Mouse (Mus musculus) liver, adult 2 months (tissue): ENCODE results near the gene Polr2j. TPM values are rescaled to one million over a fixed set of nuclear protein-coding genes. Genes with fewer than 3 reads are reported as not detected.

Source experiments
- DNase-seq: peaks from one replicate; pipeline ENCODE4 v3.0.0-alpha.2; 2011; ENCODE audit warnings: low read depth, low spot score; ENCODE audit errors: extremely low read depth
- H3K27ac ChIP-seq: fragments of 200-500 bp; replicated peaks from 2 replicates; pipeline ENCODE4 v1.5.1; 2012; ENCODE audit warnings: low read depth, mild to moderate bottlenecking, control low read depth, inconsistent platforms, low read length; ENCODE audit not compliant: insufficient read depth
- H3K27me3 ChIP-seq: fragments of 200-500 bp; 2 replicates; pipeline ENCODE4 v1.6.1; 2012; ENCODE audit warnings: mild to moderate bottlenecking, moderate library complexity, low read length, inconsistent platforms; ENCODE audit not compliant: control insufficient read depth, insufficient read depth
- H3K36me3 ChIP-seq: fragments of 200-500 bp; 2 replicates; pipeline ENCODE4 v1.6.1; 2012; ENCODE audit warnings: low read length, inconsistent platforms; ENCODE audit not compliant: control insufficient read depth, insufficient read depth
- H3K4me1 ChIP-seq: fragments of 200-500 bp; 2 replicates; pipeline ENCODE4 v1.6.1; 2011; ENCODE audit warnings: low read length; ENCODE audit not compliant: control insufficient read depth, insufficient read depth
- H3K4me3 ChIP-seq: fragments of 200-500 bp; 2 replicates; pipeline ENCODE4 v1.5.1; 2011; ENCODE audit warnings: low read depth, mild to moderate bottlenecking, control low read depth, low read length, moderate library complexity; ENCODE audit not compliant: insufficient read depth
- H3K79me2 ChIP-seq: fragments of 200-500 bp; 2 replicates; pipeline ENCODE4 v1.6.1; 2012; ENCODE audit warnings: inconsistent platforms, mild to moderate bottlenecking, low read length, moderate library complexity; ENCODE audit not compliant: control insufficient read depth, insufficient read depth
- H3K9ac ChIP-seq: fragments of 200-500 bp; 2 replicates; pipeline ENCODE4 v1.6.1; 2012; ENCODE audit warnings: low read depth, mild to moderate bottlenecking, control low read depth, inconsistent platforms, low read length
- CTCF ChIP-seq: fragments of 200-500 bp; IDR thresholded peaks from 2 replicates; pipeline ENCODE4 v1.5.1; 2011; ENCODE audit warnings: low read depth, low read length, control low read depth
- POLR2A ChIP-seq: fragments of 200-500 bp; IDR thresholded peaks from 2 replicates; pipeline ENCODE4 v1.6.1; 2011; ENCODE audit warnings: low read length, control low read depth; ENCODE audit not compliant: insufficient read depth; ENCODE audit errors: extremely low read depth
- WGBS: fragments of 180-500 bp; shearing (Covaris S2); methylation state at CpG from one replicate; pipeline ENCODE4 v1.1.7; 2018; 5-methylcytosine and 5-hydroxymethylcytosine counted together
- polyA plus RNA-seq: library from polyadenylated mRNA; depleted of rRNA; stranded (reverse); fragments of >200 nt; gene quantifications from 2 replicates; pipeline ENCODE4 v1.2.3, GENCODE M21; 2012
- total RNA-seq: library from RNA; depleted of rRNA; stranded (reverse); fragments of >200 nt; gene quantifications from 2 replicates; pipeline ENCODE4 v1.2.3, GENCODE M21; 2014

Polr2j gene
- total and polyA plus RNA-seq, 2 experiments = 36.1 to 46.1 TPM

- WGBS = under 1% methylated on average over 22 of the region's 22 CpGs
- TF ChIP-seq CTCF (no peak), POLR2A (no peak)
These were observed 317 bp downstream of the Polr2j start for GRCm38 (mm10) chr5:136116784-136117112.

DNA sequence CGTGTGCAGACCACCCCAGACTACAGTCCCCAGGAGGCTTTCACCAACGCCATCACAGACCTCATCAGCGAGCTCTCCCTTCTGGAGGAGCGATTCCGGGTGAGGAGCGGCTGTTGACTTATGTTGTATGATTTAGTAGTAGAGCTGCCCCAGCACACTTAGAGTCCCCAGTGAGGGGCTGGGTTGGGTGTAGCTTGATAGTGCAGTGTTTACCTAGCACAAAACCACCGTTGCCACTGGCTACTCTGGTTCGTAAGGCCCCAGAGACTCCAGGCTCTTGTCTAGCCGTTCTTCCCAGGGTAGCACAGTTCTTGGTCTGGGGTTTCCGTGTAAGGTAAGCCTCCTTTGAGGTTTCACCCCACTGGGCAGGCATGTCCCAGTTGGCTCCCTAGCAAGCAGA is 5.7 kb downstream of the Polr2j start:
- Histone ChIP-seq H3K4me3 (no peak overlapping the region), H3K36me3 (peaks cover 8% of the 10 kb centered on the region; the same call in 1 of the 2 replicates), H3K79me2 (peaks cover 13% of the 10 kb centered on the region; the same call in 1 of the 2 replicates), H3K4me1 (peaks cover 4% of the 10 kb centered on the region), H3K9ac (no peak overlapping the region), H3K27ac (no peak overlapping the region), H3K27me3 (no peaks in the 10 kb centered on the region)
- TF ChIP-seq CTCF = no peak
- no peak for TF ChIP-seq POLR2A
- WGBS = 89% methylated on average over 10 of the region's 10 CpGs
- no peak for DNase-seq

More at GRCm38 (mm10) chr5:136116784-136117112, 317 bp downstream of the Polr2j start:
- Histone ChIP-seq H3K79me2 (peaks cover 19% of the 10 kb centered on the region; the same call in 1 of the 2 replicates), H3K27ac (peak overlapping the region; percentile 56), H3K4me3 (peak overlapping the region; percentile 91), H3K4me1 (peaks cover 4% of the 10 kb centered on the region), H3K36me3 (no peaks in the 10 kb centered on the region; the same call in 1 of the 2 replicates), H3K27me3 (no peaks in the 10 kb centered on the region), H3K9ac (peak overlapping the region; percentile 86)
- DNase-seq = no peak

- Histone ChIP-seq H3K27me3 (no peaks in the 10 kb centered on the region), H3K4me3 (peak within 1 kb of the TSS; percentile 72), H3K79me2 (no peaks in the 10 kb centered on the region), H3K9ac (peak within 1 kb of the TSS; percentile 74), H3K27ac (peak within 1 kb of the TSS; percentile 61), H3K36me3 (peaks cover 5% of the 10 kb centered on the region; the same call in 1 of the 2 replicates), H3K4me1 (peaks cover 6% of the 10 kb centered on the region; the same call in 1 of the 2 replicates)
- TF ChIP-seq POLR2A (peak; percentile 58; the same call in 1 of the 2 replicates), CTCF (peak; percentile 76)
- peak; percentile 89 for DNase-seq
- under 1% methylated on average over 60 of the region's 60 CpGs for WGBS
These were observed 19.3 kb downstream of the Polr2j start, which contains the start of the genes Lrwd1 and Alkbh4 for GRCm38 (mm10) chr5:136135571-136136291. Lrwd1 (minus strand) TSS chr5:136136074. Alkbh4 (plus strand) TSS chr5:136136146.

- no peaks in the 10 kb centered on the region for H3K27me3 ChIP-seq
- TF ChIP-seq POLR2A (no peak), CTCF (no peak)
- H3K79me2 ChIP-seq = no peaks in the 10 kb centered on the region
- peak overlapping the region; percentile 70 for H3K9ac ChIP-seq
- H3K4me3 ChIP-seq = peak overlapping the region; percentile 72
- 4% methylated on average over 20 of the region's 20 CpGs for WGBS
- DNase-seq = no peak
- H3K27ac ChIP-seq = peak overlapping the region; percentile 61
- H3K4me1 ChIP-seq = peaks cover 6% of the 10 kb centered on the region; the same call in 1 of the 2 replicates
- peaks cover 5% of the 10 kb centered on the region; the same call in 1 of the 2 replicates for H3K36me3 ChIP-seq
These were observed 20.0 kb downstream of the Polr2j start for GRCm38 (mm10) chr5:136136292-136136990.

DNA sequence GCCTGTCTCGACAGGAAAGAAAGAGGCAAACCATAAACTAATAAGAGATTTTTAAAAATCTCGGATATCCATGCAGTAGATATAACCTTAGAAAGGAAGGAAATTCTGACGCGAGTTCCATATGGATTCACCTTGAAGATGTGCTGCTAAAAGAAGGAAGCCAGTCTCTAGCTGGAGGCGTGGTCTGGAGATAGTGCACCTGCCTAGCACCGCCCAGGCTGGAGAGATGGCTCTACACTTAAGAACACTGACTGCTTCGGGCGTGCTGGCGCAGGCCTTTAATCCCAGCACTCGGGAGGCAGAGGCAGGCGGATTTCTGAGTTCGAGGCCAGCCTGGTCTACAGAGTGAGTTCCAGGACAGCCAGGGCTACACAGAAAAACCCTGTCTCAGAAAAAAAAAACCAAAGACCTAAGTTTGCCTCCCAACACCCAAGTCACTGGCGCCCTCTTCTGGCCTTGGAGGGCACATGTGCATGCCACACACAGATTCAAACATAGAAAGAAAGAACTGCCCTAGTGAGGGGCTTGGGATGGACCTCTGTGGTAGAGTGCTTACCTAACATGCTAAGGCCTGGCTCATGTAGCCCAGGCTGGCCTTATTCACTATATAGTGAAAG is 21.3 kb downstream of the Polr2j start:
- H3K4me1 ChIP-seq = peaks cover 6% of the 10 kb centered on the region; the same call in 1 of the 2 replicates
- no peak overlapping the region for H3K9ac ChIP-seq
- peak; percentile 24 for DNase-seq
- H3K36me3 ChIP-seq = peaks cover 5% of the 10 kb centered on the region; the same call in 1 of the 2 replicates
- H3K79me2 ChIP-seq = no peaks in the 10 kb centered on the region
- peak; percentile 79 for TF ChIP-seq CTCF
- TF ChIP-seq POLR2A = no peak
- 78% methylated on average over 13 of the region's 13 CpGs for WGBS
- no peak overlapping the region for H3K4me3 ChIP-seq
- no peak overlapping the region for H3K27ac ChIP-seq
- H3K27me3 ChIP-seq = no peaks in the 10 kb centered on the region
